Mouse (Mus musculus) embryonic fibroblast, embryonic 13.5 days (primary cell): ENCODE data around the gene Aff3.

ENCODE experiments used
- CTCF ChIP-seq: IDR thresholded peaks from 2 replicates; pipeline ENCODE4 v1.5.1; 2011; ENCODE audit warnings: mild to moderate bottlenecking, control low read depth, low read length, moderate library complexity, borderline replicate concordance; ENCODE audit not compliant: insufficient read depth
- POLR2A ChIP-seq: IDR thresholded peaks from 2 replicates; pipeline ENCODE4 v1.6.1; 2011; ENCODE audit warnings: low read depth, mild to moderate bottlenecking, control low read depth, low read length, moderate library complexity

DNA sequence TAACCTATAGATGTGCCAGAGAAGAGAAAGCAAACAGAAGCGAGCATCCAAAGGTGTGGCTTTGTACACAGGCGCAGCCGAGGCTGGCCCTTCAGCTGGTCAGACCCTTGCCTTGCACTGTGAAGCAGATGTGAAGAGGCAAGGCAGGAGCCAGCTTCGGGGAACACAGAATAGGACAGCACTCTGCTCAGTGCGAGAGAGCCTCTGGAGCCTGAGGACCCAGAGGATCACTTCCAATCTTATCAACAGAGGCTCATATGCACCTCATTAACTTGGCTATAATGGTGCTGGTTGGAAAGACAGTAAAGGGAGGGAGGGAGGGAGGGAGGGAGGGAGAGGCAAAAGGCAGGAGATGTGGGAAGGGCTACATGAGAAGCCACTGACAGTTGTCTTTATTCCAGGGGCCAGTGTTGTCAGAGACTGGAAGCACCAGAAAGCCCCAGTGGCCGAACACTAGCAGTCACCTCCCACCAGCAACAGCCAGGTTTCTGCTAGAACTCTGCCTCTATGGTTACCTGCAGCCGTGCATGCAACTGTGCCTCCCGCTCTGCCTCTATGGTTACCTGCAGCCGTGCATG, 98.6 kb downstream of the Aff3 start:
- TF ChIP-seq CTCF (no peak), POLR2A (no peak)
